Mouse (Mus musculus) c-Kit-positive CD71-positive TER-119-positive erythroid progenitor cells, embryonic 14.5 days (primary cell): ENCODE measurements around the gene Bid.
"Not testable (repeated sequence)": the region's sequence is repeated elsewhere in the genome, so short reads cannot be mapped to it uniquely, and the experiment has no call there.

Experiments
- DNase-seq: peaks from one replicate; pipeline ENCODE4 v3.0.0-alpha.2; 2013; ENCODE audit warnings: low spot score

Gene Bid

GRCm38 (mm10) chr6:120903450-120903912 is 13.2 kb downstream of the Bid start:
- DNase-seq, result peak; percentile 61

GRCm38 (mm10) chr6:120901776-120902645 is 14.6 kb downstream of the Bid start:
- DNase-seq, result no peak

GRCm38 (mm10) chr6:120898188-120898833 is 18.3 kb downstream of the Bid start:
- DNase-seq, result peak; percentile 58

GRCm38 (mm10) chr6:120894524-120894923 is 22.1 kb downstream of the Bid start:
- no peak for DNase-seq

GRCm38 (mm10) chr6:120894089-120894488 is 22.6 kb downstream of the Bid start:
- DNase-seq, result no peak

- DNase-seq, result no peak
Measured at GRCm38 (mm10) chr6:120886696-120887095, 30.0 kb downstream of the Bid start.

GRCm38 (mm10) chr6:120884436-120884835 is 32.2 kb downstream of the Bid start:
- no peak for DNase-seq

GRCm38 (mm10) chr6:120879046-120879445 is 37.6 kb downstream of the Bid start:
- no peak for DNase-seq

- DNase-seq, result peak; percentile 26
Measured at GRCm38 (mm10) chr6:120873874-120874273, 42.8 kb downstream of the Bid start.

GRCm38 (mm10) chr6:120871286-120871685 is 45.4 kb downstream of the Bid start:
- no peak for DNase-seq

GRCm38 (mm10) chr6:120868824-120869223 is 47.8 kb downstream of the Bid start:
- DNase-seq, result no peak

- no peak for DNase-seq
Measured at GRCm38 (mm10) chr6:120866051-120866814, 50.4 kb downstream of the Bid start.

- DNase-seq, result no peak
Measured at GRCm38 (mm10) chr6:120860079-120860478, 56.6 kb downstream of the Bid start.

GRCm38 (mm10) chr6:120858217-120858711 is 58.4 kb downstream of the Bid start:
- no peak for DNase-seq

GRCm38 (mm10) chr6:120854413-120854812 is 62.2 kb downstream of the Bid start:
- DNase-seq, result peak; percentile 65

- not testable (repeated sequence) for DNase-seq
Measured at GRCm38 (mm10) chr6:120850720-120851119, 65.9 kb downstream of the Bid start.
